Mouse (Mus musculus): Measurements from ENCODE around the gene Dcdc2a.
A peak's percentile ranks its signal among the peaks of the same experiment; 100 is the strongest.

Gene Dcdc2a

DNA sequence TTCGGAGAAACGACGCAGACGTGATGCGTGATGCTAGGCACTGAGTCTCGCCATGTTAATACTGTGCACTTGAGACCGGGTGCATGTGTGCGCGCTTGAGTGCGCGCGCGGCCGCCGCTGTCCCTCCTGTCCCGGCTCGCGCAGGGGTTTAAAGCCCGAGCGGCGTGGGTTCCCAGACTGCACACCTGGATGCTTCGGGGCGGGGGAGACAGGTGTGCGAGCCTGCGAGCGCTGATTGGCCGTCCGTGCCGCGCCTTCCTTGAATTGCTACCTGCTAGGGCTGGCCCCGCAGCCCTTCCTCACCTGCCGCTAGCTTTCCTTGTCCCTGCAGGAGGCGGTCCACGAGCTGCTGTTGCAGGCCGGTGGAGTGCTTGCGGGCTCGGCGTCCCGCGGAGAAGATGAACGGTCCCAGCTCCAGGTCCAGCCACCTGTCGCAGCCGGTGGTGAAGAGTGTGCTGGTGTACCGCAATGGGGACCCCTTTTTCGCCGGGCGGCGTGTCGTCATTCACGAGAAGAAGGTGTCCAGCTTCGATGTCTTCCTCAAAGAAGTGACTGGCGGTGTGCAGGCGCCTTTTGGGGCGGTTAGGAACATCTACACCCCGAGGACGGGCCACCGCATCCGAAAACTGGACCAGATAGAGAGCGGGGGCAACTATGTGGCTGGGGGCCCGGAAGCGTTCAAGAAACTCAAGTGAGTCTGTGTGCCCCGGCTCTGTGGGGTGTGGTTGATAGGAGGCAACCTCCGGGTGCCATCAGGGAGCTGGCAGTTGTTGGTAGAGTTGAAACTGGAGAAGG, at the start of gene Dcdc2a:
Gene Dcdc2a (plus strand): TSS at position 132 of the 795 bp plus-strand sequence.
- DNase-seq (ENCODE audit: low spot score in 2 of 2) = peak in 1 of 2 experiments; percentile 7

GRCm38 (mm10) chr13:25007115-25007514, 48.7 kb upstream of the Dcdc2a start:
- DNase-seq (ENCODE audit: low spot score in 2 of 2) = peak in 1 of 2 experiments; percentile 52

- DNase-seq (ENCODE audit: low spot score in 2 of 2) = no peak
Observed at GRCm38 (mm10) chr13:25018316-25018715, 37.5 kb upstream of the Dcdc2a start.

DNA sequence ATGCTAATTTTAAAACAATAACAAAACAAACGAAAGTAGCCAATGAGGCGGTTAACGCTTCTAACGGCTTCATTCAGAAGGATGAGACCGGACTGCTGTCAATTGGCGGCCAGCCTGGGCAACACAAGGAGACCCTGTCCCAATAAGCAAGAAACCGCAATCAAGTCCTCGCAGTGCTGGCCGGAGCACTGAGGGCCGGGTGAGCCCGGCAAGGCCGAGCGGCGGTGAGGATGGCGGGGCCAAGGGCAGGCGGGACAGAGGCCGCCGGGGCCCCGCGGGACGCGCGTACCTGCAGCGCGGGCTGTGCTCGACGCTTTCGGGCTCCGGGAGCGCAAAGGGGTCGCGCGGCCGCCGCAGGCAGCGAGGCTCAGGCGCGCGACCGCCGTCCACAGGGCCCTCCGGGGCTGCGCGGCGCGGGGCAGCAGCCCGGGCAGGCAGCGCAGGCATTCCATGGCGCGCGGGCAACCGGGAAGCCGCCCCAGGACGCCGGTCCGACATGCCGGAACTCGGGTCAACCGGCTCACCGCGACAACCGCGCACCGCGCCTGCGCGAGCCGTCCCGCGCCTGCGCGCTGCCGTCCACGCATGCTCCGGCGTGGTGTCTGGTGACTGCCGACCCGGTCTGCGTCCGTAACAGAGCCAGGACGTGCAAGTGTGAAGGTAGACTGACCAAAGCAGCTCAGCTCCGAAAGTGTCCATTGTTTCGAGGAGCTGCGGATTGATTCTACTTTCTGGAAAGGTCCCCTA, 35.8 kb upstream of the Dcdc2a start, which contains the start of gene Mrs2:
Gene Mrs2 (minus strand): TSS at position 587 of the 747 bp plus-strand sequence.
- peak; percentile 59 to 79 for DNase-seq (ENCODE audit: low spot score in 2 of 2)

GRCm38 (mm10) chr13:25020540-25020892, 35.3 kb upstream of the Dcdc2a start:
- DNase-seq (ENCODE audit: low spot score in 2 of 2) = no peak

DNA sequence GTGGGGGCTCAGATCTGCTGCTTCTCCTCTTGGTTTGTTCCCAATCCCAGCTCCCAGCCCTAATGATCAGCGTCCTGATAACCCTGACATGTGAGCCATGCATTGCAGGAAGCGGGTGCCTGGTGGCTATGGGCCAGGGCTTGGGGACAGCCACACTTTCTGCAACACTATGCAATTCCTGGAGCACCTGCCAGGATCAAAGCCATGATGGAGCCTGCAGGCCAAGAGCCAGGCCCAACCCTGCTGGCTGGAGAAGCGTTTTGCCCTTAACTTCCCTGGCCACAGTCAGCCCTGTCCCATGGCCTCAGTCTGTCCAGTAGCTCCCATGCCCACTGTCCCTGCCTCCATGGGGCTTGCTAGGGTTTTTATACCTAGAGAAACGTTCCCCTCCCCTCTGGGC, 33.4 kb upstream of the Dcdc2a start:
- no peak for DNase-seq (ENCODE audit: low spot score in 2 of 2)

- DNase-seq (ENCODE audit: low spot score in 2 of 2) = no peak
Observed at GRCm38 (mm10) chr13:25023129-25023528, 32.7 kb upstream of the Dcdc2a start.

DNA sequence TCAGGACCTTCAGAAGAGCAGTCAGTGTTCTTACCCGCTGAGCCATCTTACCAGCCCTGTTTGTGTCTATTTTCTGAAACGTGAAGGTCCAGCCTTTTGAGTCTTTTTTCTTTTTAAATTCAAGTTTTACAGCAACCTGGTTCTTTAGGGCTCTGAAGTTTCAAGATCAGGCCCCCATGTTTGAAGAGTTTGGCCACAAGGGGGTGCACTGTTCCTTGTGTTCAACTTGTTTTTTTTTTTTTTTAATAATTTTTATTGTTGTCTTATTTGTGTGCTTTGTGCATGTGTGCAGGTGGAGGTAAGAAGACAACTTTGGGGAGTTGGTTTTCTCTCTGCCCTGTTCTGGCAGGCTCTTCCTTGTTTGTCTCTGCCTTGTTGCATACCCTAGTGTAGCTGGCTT, 31.1 kb upstream of the Dcdc2a start:
- DNase-seq (ENCODE audit: low spot score in 2 of 2) = no peak

GRCm38 (mm10) chr13:25026409-25027113, 29.2 kb upstream of the Dcdc2a start:
- DNase-seq (ENCODE audit: low spot score in 2 of 2) = no peak

- no peak for DNase-seq (ENCODE audit: low spot score in 2 of 2)
Observed at GRCm38 (mm10) chr13:25027114-25027425, 28.7 kb upstream of the Dcdc2a start.

DNA sequence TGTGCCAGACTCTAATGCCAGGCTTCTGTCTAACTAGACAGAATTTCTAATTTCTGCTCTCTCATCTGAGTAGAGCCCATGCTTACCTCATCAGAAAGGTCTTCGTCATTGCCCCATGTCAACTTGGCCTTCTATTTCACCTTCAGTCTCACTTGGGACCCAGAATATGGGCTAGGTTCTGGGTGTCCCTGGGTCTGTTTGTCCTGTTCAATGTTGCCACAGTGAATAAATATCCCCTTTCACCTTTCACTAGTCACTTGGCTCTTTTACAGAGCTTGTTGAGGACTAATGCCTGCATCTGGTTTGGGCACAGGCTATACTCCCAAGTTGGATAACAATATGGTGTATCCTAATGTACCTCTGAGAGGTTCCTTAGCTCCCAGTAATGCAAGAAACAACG, 16.3 kb upstream of the Dcdc2a start:
- no peak for DNase-seq (ENCODE audit: low spot score in 2 of 2)

DNA sequence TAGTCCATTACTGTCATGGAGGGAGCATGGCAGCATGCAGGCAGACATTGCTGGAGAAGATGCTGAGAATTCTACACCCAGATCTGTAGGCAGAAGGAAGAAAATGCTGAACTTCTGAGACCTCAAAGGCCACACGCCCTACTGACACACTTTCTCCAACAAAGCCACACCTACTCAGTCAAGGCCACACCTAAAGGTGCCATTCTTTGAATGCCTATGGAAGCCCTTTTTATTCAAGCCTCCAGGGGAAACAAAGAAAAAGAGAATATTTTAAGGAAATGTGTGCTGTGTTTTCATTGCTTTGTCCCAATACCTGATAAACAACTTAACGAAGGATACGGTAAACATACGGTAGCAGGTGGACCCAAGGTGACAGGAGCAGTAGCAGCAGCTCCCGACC, 3.1 kb upstream of the Dcdc2a start:
- no peak for DNase-seq (ENCODE audit: low spot score in 2 of 2)

DNA sequence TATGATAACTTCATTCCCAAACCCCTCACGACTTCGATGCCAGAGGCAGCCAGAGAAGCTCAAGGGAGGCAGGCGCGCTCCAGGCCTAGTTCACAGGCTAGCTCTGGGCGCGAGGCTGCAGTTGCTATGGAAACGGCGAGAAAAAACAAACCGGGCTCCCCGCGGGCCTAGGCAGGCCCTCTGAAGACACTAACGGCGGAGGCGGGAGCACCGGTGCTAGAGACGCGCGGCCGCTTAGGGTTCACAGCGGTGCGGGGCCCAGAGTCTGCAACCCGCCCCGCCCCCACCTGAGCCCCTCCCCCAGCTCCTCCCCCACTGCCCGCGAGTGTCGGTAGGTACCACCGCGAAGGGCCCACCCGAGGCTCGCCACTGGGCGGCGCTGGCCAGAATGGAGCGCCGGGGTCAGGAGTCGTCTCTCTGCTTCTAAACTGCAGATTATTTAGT, 671 bp upstream of the Dcdc2a start:
- DNase-seq (ENCODE audit: low spot score in 2 of 2) = peak; percentile 39 to 70

- no peak for DNase-seq (ENCODE audit: low spot score in 2 of 2)
Observed at GRCm38 (mm10) chr13:25066659-25067058, 10.9 kb downstream of the Dcdc2a start.

GRCm38 (mm10) chr13:25067183-25067582, 11.4 kb downstream of the Dcdc2a start:
- no peak for DNase-seq (ENCODE audit: low spot score in 2 of 2)

DNA sequence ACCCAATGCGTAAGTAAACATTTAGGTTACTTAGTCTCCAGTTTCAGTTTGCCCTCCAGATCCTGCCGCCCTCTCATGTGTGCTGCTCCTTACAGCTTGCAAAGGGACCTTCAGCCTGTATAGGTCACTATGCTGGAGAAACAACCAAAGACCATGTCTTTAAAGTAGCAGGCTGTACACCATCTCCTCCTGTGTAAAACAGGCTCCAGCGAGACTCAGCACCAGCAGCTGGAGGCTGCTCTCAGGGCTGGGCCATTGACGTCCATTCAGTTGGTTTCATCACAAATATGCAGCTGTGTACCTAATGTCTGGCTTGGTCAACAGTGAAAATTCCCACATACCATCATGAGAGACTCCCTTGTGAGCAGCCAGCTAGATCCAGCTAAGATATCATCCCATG, 14.0 kb downstream of the Dcdc2a start:
- no peak for DNase-seq (ENCODE audit: low spot score in 2 of 2)

DNA sequence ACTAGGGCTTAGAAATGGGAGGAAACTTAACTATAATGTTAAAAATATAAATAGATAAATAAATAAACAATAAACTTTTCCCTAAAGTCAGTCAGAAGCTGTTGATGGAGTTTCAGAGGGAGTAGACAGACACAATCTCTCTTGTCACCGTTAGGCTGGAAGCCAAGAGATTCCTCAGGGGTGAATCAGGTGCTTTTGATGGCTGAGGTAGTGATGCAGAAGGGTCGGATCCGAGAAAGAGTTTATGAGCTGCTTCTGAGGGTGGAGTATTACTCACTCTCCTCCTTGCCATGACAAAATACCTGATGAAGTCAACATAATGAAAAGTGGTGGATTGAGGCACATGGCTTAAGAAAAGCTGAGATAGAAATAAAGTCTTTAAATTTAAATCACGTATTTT, 15.0 kb downstream of the Dcdc2a start:
- DNase-seq (ENCODE audit: low spot score in 2 of 2) = no peak

GRCm38 (mm10) chr13:25077262-25077661, 21.5 kb downstream of the Dcdc2a start:
- no peak for DNase-seq (ENCODE audit: low spot score in 2 of 2)

DNA sequence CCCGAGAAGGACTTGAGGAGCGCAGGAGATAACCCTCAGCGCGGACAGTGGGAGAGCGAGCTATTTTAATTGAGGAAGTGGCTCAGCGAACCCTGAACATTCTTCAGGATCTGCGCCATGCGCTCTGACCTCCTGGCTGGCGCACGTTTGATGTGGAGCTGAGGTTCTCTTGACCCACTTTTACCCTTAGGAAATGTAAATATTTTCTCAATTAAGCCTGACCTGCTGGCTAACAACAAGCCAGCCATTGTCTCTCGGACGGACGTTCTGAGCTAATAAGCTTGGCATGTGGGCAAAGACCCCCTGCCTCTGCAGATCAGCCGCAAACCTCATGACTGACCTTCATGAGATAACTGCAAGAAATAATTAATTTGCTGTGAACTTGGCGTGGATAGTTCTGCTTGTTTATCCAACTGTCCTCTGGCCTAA, 27.4 kb downstream of the Dcdc2a start:
- DNase-seq (ENCODE audit: low spot score in 2 of 2) = no peak

DNA sequence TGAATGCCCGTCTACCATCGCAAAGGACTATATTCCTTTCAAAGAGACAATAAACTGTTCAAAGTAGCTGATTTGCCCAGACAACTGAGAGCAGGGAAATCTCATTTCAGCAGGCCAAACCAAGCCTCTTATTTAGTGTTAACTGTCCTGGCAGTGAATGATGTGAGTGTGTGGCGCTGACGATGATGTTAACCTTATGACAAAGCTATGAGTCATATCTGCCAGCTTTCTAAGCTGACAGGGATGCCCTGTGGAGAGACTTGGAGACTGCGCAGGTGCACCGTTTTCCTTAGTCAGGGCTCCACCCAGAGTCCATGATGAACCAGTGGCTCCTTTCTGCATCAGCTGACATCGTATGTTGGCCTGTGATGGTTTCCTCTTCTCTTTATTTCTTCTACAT, 29.3 kb downstream of the Dcdc2a start:
- DNase-seq (ENCODE audit: low spot score in 2 of 2) = no peak

- no peak for DNase-seq (ENCODE audit: low spot score in 2 of 2)
Observed at GRCm38 (mm10) chr13:25091347-25091746, 35.5 kb downstream of the Dcdc2a start.

- DNase-seq (ENCODE audit: low spot score in 2 of 2) = no peak
Observed at GRCm38 (mm10) chr13:25093776-25094175, 38.0 kb downstream of the Dcdc2a start.

- no peak for DNase-seq (ENCODE audit: low spot score in 2 of 2)
Observed at GRCm38 (mm10) chr13:25094381-25094780, 38.6 kb downstream of the Dcdc2a start.
